Mouse (Mus musculus) hindbrain, embryonic 10.5 days (tissue): ENCODE data around the gene Creg2. TPM values are rescaled to one million over a fixed set of nuclear protein-coding genes. Genes with fewer than 3 reads are reported as not detected.

Experiments used
- DNase-seq: peaks from one replicate; pipeline ENCODE4 v3.0.0-alpha.2; 2017; ENCODE audit warnings: low spot score
- H3K27ac ChIP-seq: fragments of 300-500 bp; sonication (generic); 2 replicates; pipeline ENCODE4 v1.5.1; 2016; ENCODE audit warnings: mild to moderate bottlenecking, moderate library complexity
- H3K27me3 ChIP-seq: fragments of 300-500 bp; sonication (generic); 2 replicates; pipeline ENCODE4 v1.6.1; 2016; ENCODE audit warnings: mild to moderate bottlenecking; ENCODE audit not compliant: poor library complexity, insufficient read depth, severe bottlenecking
- H3K36me3 ChIP-seq: fragments of 300-500 bp; sonication (generic); 2 replicates; pipeline ENCODE4 v1.6.1; 2016; ENCODE audit warnings: mild to moderate bottlenecking, moderate library complexity
- H3K4me1 ChIP-seq: fragments of 300-500 bp; sonication (generic); replicated peaks from 2 replicates; pipeline ENCODE4 v1.6.1; 2016; ENCODE audit warnings: mild to moderate bottlenecking
- H3K4me3 ChIP-seq: fragments of 300-500 bp; sonication (generic); 2 replicates; pipeline ENCODE4 v1.5.1; 2016; ENCODE audit warnings: mild to moderate bottlenecking, moderate library complexity
- H3K9me3 ChIP-seq: fragments of 300-500 bp; sonication (generic); 2 replicates; pipeline ENCODE4 v1.6.1; 2016; ENCODE audit warnings: mild to moderate bottlenecking, moderate library complexity
- WGBS: fragments of 180-500 bp; shearing (Covaris S2); methylation state at CpG from one replicate; pipeline ENCODE4 v1.1.7; 2016; 5-methylcytosine and 5-hydroxymethylcytosine counted together
- polyA plus RNA-seq: library from polyadenylated mRNA; unstranded; fragments of >200 nt; fragmentation: Nextera tagmentation; extraction: Ambion mirVana; gene quantifications from 2 replicates; pipeline ENCODE4 v1.2.1, GENCODE M21; 2016

The Creg2 gene
- polyA plus RNA-seq, 1 experiment from 2014 or later: 0.78 TPM

GRCm38 (mm10) chr1:39581215-39581614, 70.1 kb downstream of the Creg2 start:
- WGBS: 84% methylated on average over 2 of the region's 3 CpGs
- Histone ChIP-seq H3K27ac (no peak overlapping the region), H3K9me3 (no peaks in the 10 kb centered on the region), H3K36me3 (no peaks in the 10 kb centered on the region), H3K4me3 (no peak overlapping the region), H3K4me1 (peaks cover 16% of the 10 kb centered on the region), H3K27me3 (no peaks in the 10 kb centered on the region)
- no peak for DNase-seq

- WGBS: 87% methylated on average over 6 of the region's 6 CpGs
- H3K36me3 ChIP-seq: no peaks in the 10 kb centered on the region
- H3K27me3 ChIP-seq: no peaks in the 10 kb centered on the region
- no peaks in the 10 kb centered on the region for H3K9me3 ChIP-seq
- H3K4me1 ChIP-seq: peaks cover 35% of the 10 kb centered on the region
- H3K27ac ChIP-seq: no peak overlapping the region
- H3K4me3 ChIP-seq: no peak overlapping the region
- no peak for DNase-seq
These were observed 72.1 kb downstream of the Creg2 start for GRCm38 (mm10) chr1:39579139-39579538.

- DNase-seq: no peak
- Histone ChIP-seq H3K4me1 (peaks cover 35% of the 10 kb centered on the region), H3K27ac (no peak overlapping the region), H3K9me3 (no peaks in the 10 kb centered on the region), H3K27me3 (no peaks in the 10 kb centered on the region), H3K36me3 (no peaks in the 10 kb centered on the region), H3K4me3 (no peak overlapping the region)
- WGBS: 89% methylated on average over 5 of the region's 5 CpGs
These were observed 72.8 kb downstream of the Creg2 start for GRCm38 (mm10) chr1:39578446-39578845.

GRCm38 (mm10) chr1:39577253-39577705, 74.0 kb downstream of the Creg2 start, which contains the start of gene Rnf149:
Gene Rnf149, minus strand, starts transcription at chr1:39577405.
- H3K4me3 ChIP-seq: peak within 1 kb of the TSS; percentile 70
- no peaks in the 10 kb centered on the region for H3K27me3 ChIP-seq
- H3K27ac ChIP-seq: peak within 1 kb of the TSS; percentile 96
- peak; percentile 94 for DNase-seq
- H3K4me1 ChIP-seq: peaks cover 35% of the 10 kb centered on the region
- no peaks in the 10 kb centered on the region for H3K36me3 ChIP-seq
- WGBS: under 1% methylated on average over 48 of the region's 49 CpGs
- H3K9me3 ChIP-seq: no peaks in the 10 kb centered on the region

GRCm38 (mm10) chr1:39576431-39577243, 74.6 kb downstream of the Creg2 start:
- Histone ChIP-seq H3K9me3 (no peaks in the 10 kb centered on the region), H3K27ac (peak overlapping the region; percentile 96), H3K4me1 (peaks cover 35% of the 10 kb centered on the region), H3K27me3 (no peaks in the 10 kb centered on the region), H3K4me3 (peak overlapping the region; percentile 70), H3K36me3 (no peaks in the 10 kb centered on the region)
- under 1% methylated on average over 88 of the region's 88 CpGs for WGBS
- DNase-seq: peak; percentile 73

GRCm38 (mm10) chr1:39575778-39576375, 75.4 kb downstream of the Creg2 start:
- no peak for DNase-seq
- no peaks in the 10 kb centered on the region for H3K36me3 ChIP-seq
- H3K4me1 ChIP-seq: peaks cover 39% of the 10 kb centered on the region
- H3K4me3 ChIP-seq: peak overlapping the region; percentile 70
- 24% methylated on average over 8 of the region's 8 CpGs for WGBS
- H3K9me3 ChIP-seq: no peaks in the 10 kb centered on the region
- H3K27me3 ChIP-seq: no peaks in the 10 kb centered on the region
- H3K27ac ChIP-seq: peak overlapping the region; percentile 96

GRCm38 (mm10) chr1:39573890-39574289, 77.4 kb downstream of the Creg2 start:
- no peaks in the 10 kb centered on the region for H3K9me3 ChIP-seq
- no peak overlapping the region for H3K27ac ChIP-seq
- WGBS: 91% methylated on average over 7 of the region's 7 CpGs
- DNase-seq: no peak
- peaks cover 15% of the 10 kb centered on the region; the same call in 1 of the 2 replicates for H3K36me3 ChIP-seq
- H3K4me1 ChIP-seq: peaks cover 35% of the 10 kb centered on the region
- H3K27me3 ChIP-seq: no peaks in the 10 kb centered on the region
- no peak overlapping the region for H3K4me3 ChIP-seq

- no peak overlapping the region for H3K4me3 ChIP-seq
- no peak for DNase-seq
- WGBS: 78% methylated on average over 6 of the region's 6 CpGs
- H3K4me1 ChIP-seq: peaks cover 25% of the 10 kb centered on the region
- H3K27me3 ChIP-seq: no peaks in the 10 kb centered on the region
- H3K9me3 ChIP-seq: no peaks in the 10 kb centered on the region
- H3K36me3 ChIP-seq: peaks cover 15% of the 10 kb centered on the region; the same call in 1 of the 2 replicates
- H3K27ac ChIP-seq: no peak overlapping the region
These were observed 79.6 kb downstream of the Creg2 start for GRCm38 (mm10) chr1:39571653-39572052.

Other genes starting within 250 kb of the Creg2 start
- 5.9 and 6.3 TPM in 2 replicates for gene Tbc1d8, start 172.7 kb downstream of the Creg2 start, polyA plus RNA-seq
- gene Cnot11, start 116.5 kb downstream of the Creg2 start, polyA plus RNA-seq: 26.2 and 26.9 TPM in 2 replicates
- gene Rnf149, start 74.1 kb downstream of the Creg2 start, polyA plus RNA-seq: 21.0 and 27.0 TPM in 2 replicates
- 0.12 and 0.22 TPM in 2 replicates for gene Rfx8, start 69.5 kb upstream of the Creg2 start, polyA plus RNA-seq
- gene Gm3646, start 153.9 kb upstream of the Creg2 start, polyA plus RNA-seq: not detected in 2 replicates
- 38.5 and 40.1 TPM in 2 replicates for gene Map4k4, start 249.4 kb upstream of the Creg2 start, polyA plus RNA-seq